Mouse (Mus musculus) heart, embryonic 13.5 days (tissue): ENCODE data around the gene Tnk1. TPM values are rescaled to one million over a fixed set of nuclear protein-coding genes. Genes with fewer than 3 reads are reported as not detected.
A peak's percentile ranks its signal among the peaks of the same experiment; 100 is the strongest.

ENCODE experiments used
- ATAC-seq: fragments of 200-750 bp; cut with Nextera tagmentation; 2 replicates; pipeline ENCODE4 v1.8.0; 2017; ENCODE audit warnings: moderate TSS enrichment; ENCODE audit not compliant: insufficient number of reproducible peaks, low FRiP score, low TSS enrichment; ENCODE audit errors: extremely low read depth
- H3K27ac ChIP-seq: fragments of 300-500 bp; sonication (generic); replicated peaks from 2 replicates; pipeline ENCODE4 v1.5.1; 2015; ENCODE audit warnings: moderate library complexity, mild to moderate bottlenecking, inconsistent platforms
- H3K27me3 ChIP-seq: fragments of 300-500 bp; sonication (generic); replicated peaks from 2 replicates; pipeline ENCODE4 v1.6.1; 2015; ENCODE audit warnings: mild to moderate bottlenecking, inconsistent platforms
- H3K36me3 ChIP-seq: fragments of 300-500 bp; sonication (generic); 2 replicates; pipeline ENCODE4 v1.6.1; 2015; ENCODE audit warnings: mild to moderate bottlenecking, inconsistent platforms
- H3K4me1 ChIP-seq: fragments of 300-500 bp; sonication (generic); 2 replicates; pipeline ENCODE4 v1.6.1; 2015; ENCODE audit warnings: inconsistent platforms
- H3K4me2 ChIP-seq: fragments of 300-500 bp; sonication (generic); 2 replicates; pipeline ENCODE4 v1.6.1; 2015; ENCODE audit warnings: inconsistent platforms, mild to moderate bottlenecking, moderate library complexity
- H3K4me3 ChIP-seq: fragments of 300-500 bp; sonication (generic); 2 replicates; pipeline ENCODE4 v1.5.1; 2015; ENCODE audit warnings: moderate library complexity, mild to moderate bottlenecking, inconsistent platforms
- H3K9ac ChIP-seq: fragments of 300-500 bp; sonication (generic); 2 replicates; pipeline ENCODE4 v1.6.1; 2015; ENCODE audit warnings: inconsistent platforms, mild to moderate bottlenecking, moderate library complexity
- H3K9me3 ChIP-seq: fragments of 300-500 bp; sonication (generic); 2 replicates; pipeline ENCODE4 v1.6.1; 2016; ENCODE audit warnings: inconsistent platforms
- WGBS: fragments of 180-500 bp; shearing (Covaris S2); methylation state at CpG from one replicate; pipeline ENCODE4 v1.1.7; 2015; ENCODE audit warnings: mixed read lengths; 5-methylcytosine and 5-hydroxymethylcytosine counted together
- polyA plus RNA-seq: library from polyadenylated mRNA; unstranded; fragments of >200 nt; fragmentation: Nextera tagmentation; extraction: Ambion mirVana; gene quantifications from 2 replicates; pipeline ENCODE4 v1.2.1, GENCODE M21; 2015

Gene Tnk1
- polyA plus RNA-seq, 1 experiment from 2014 or later, result 0.56 TPM

- peak overlapping the region; percentile 40 for H3K4me2 ChIP-seq
- H3K4me1 ChIP-seq, result peaks cover 30% of the 10 kb centered on the region
- no peak overlapping the region for H3K4me3 ChIP-seq
- H3K36me3 ChIP-seq, result peaks cover 23% of the 10 kb centered on the region
- peaks cover 39% of the 10 kb centered on the region for H3K27me3 ChIP-seq
- no peaks in the 10 kb centered on the region for H3K9me3 ChIP-seq
- H3K9ac ChIP-seq, result 0 out of 2 replicates have a peak overlapping the region, but pooled peaks have one; percentile 3
- no peak; the same call in 1 of the 2 replicates for ATAC-seq
- 23% methylated on average over 16 of the region's 16 CpGs for WGBS
- H3K27ac ChIP-seq, result peak overlapping the region; percentile 51
Measured at GRCm38 (mm10) chr11:69855347-69855746, 3.2 kb downstream of the Tnk1 start.

GRCm38 (mm10) chr11:69854680-69855079, 3.9 kb downstream of the Tnk1 start:
- no peaks in the 10 kb centered on the region for H3K9me3 ChIP-seq
- ATAC-seq, result no peak
- peak overlapping the region; percentile 51; the same call in 1 of the 2 replicates for H3K27ac ChIP-seq
- H3K4me1 ChIP-seq, result peaks cover 34% of the 10 kb centered on the region
- H3K27me3 ChIP-seq, result peaks cover 35% of the 10 kb centered on the region
- H3K4me2 ChIP-seq, result peak overlapping the region; percentile 40; the same call in 1 of the 2 replicates
- no peak overlapping the region for H3K4me3 ChIP-seq
- peaks cover 30% of the 10 kb centered on the region for H3K36me3 ChIP-seq
- WGBS, result 68% methylated on average over 10 of the region's 10 CpGs
- 0 out of 2 replicates have a peak overlapping the region, but pooled peaks have one; percentile 3 for H3K9ac ChIP-seq

DNA sequence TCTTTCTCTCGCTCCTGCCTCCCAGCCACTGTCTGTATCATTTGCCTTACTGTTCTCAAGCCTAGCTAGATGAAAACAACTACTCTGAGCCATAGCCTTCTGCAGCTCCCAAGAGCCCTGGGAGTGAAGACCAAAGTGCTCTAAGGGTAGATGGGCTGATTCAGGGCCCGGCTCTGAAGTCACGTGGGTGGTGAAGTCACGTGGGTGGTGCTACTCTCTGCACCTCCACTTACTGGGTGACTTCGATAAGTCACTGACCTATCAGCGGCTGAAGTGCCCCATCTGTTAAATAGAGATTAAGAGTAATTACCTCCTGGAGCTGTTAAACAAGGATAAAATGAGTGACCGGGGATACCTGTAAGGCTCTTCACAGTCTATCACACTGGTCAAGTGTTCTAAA, 4.5 kb downstream of the Tnk1 start:
- H3K9ac ChIP-seq, result no peak overlapping the region
- peak; percentile 91 for ATAC-seq
- WGBS, result 39% methylated on average over 7 of the region's 7 CpGs
- peaks cover 37% of the 10 kb centered on the region for H3K36me3 ChIP-seq
- peaks cover 28% of the 10 kb centered on the region for H3K27me3 ChIP-seq
- peaks cover 38% of the 10 kb centered on the region for H3K4me1 ChIP-seq
- H3K27ac ChIP-seq, result peak overlapping the region; percentile 66
- H3K4me3 ChIP-seq, result no peak overlapping the region
- H3K9me3 ChIP-seq, result no peaks in the 10 kb centered on the region
- H3K4me2 ChIP-seq, result peak overlapping the region; percentile 34; the same call in 1 of the 2 replicates

GRCm38 (mm10) chr11:69850754-69851153, 7.8 kb downstream of the Tnk1 start:
- WGBS, result 76% methylated on average over 8 of the region's 8 CpGs
- Histone ChIP-seq H3K4me3 (no peak overlapping the region), H3K27ac (no peak overlapping the region), H3K36me3 (peaks cover 51% of the 10 kb centered on the region), H3K9me3 (no peaks in the 10 kb centered on the region), H3K4me2 (no peak overlapping the region), H3K27me3 (0 out of 2 replicates have a peak, but pooled peaks cover 3% of the 10 kb centered on the region), H3K4me1 (peaks cover 59% of the 10 kb centered on the region), H3K9ac (no peak overlapping the region)
- ATAC-seq, result no peak

DNA sequence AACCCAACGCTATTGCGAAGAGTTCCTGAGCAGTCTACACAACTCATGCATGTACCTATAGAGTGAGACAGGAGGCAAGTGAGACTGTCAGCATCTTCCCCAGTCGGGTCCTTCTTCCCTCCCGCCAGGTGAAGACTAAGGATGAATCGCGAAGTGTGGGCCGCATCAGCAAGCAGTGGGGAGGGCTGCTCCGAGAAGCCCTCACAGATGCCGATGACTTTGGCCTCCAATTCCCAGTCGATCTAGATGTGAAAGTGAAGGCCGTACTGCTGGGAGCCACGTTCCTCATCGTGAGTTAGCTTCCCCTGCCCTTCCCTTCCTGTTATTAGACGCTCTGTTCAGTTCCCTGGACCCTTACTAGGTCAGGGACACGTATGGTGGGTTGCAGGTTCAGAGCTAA, 8.6 kb downstream of the Tnk1 start:
- peaks cover 51% of the 10 kb centered on the region for H3K36me3 ChIP-seq
- H3K27me3 ChIP-seq, result no peaks in the 10 kb centered on the region
- H3K4me1 ChIP-seq, result peaks cover 56% of the 10 kb centered on the region
- H3K4me3 ChIP-seq, result no peak overlapping the region
- 90% methylated on average over 15 of the region's 15 CpGs for WGBS
- ATAC-seq, result no peak
- no peaks in the 10 kb centered on the region for H3K9me3 ChIP-seq
- 0 out of 2 replicates have a peak overlapping the region, but pooled peaks have one; percentile 31 for H3K27ac ChIP-seq
- no peak overlapping the region for H3K9ac ChIP-seq
- no peak overlapping the region for H3K4me2 ChIP-seq

GRCm38 (mm10) chr11:69849128-69849527, 9.4 kb downstream of the Tnk1 start:
- H3K4me3 ChIP-seq, result no peak overlapping the region
- peak overlapping the region; percentile 24 for H3K4me2 ChIP-seq
- no peaks in the 10 kb centered on the region for H3K27me3 ChIP-seq
- no peak overlapping the region for H3K9ac ChIP-seq
- peak overlapping the region; percentile 31 for H3K27ac ChIP-seq
- H3K4me1 ChIP-seq, result peaks cover 52% of the 10 kb centered on the region
- peaks cover 51% of the 10 kb centered on the region for H3K36me3 ChIP-seq
- 79% methylated on average over 9 of the region's 9 CpGs for WGBS
- ATAC-seq, result no peak
- H3K9me3 ChIP-seq, result no peaks in the 10 kb centered on the region

DNA sequence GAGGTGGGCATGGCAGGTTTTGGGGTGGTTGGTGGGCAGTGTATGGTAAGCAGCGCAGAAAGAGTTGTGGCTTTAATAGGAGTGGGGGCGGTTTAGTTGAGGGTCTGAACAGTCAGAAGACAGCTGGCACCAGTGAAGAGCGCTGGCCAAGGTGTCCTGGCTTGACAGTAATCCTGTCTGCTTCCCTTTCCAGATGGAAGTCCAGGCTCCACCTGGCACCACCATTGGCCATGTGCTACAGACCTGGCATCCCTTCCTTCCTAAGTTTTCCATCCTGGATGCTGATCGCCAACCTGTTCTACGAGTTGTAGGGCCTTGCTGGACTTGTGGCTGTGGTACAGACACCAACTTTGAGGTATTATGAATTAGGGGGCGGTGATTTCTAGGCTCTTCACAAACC, 10.5 kb downstream of the Tnk1 start:
- peak overlapping the region; percentile 94; the same call in 1 of the 2 replicates for H3K9ac ChIP-seq
- H3K4me1 ChIP-seq, result peaks cover 47% of the 10 kb centered on the region
- H3K4me3 ChIP-seq, result peak overlapping the region; percentile 88
- H3K36me3 ChIP-seq, result peaks cover 51% of the 10 kb centered on the region
- WGBS, result 97% methylated on average over 6 of the region's 6 CpGs
- H3K27me3 ChIP-seq, result no peaks in the 10 kb centered on the region
- ATAC-seq, result no peak
- H3K27ac ChIP-seq, result no peak overlapping the region
- H3K4me2 ChIP-seq, result peak overlapping the region; percentile 89
- H3K9me3 ChIP-seq, result no peaks in the 10 kb centered on the region

DNA sequence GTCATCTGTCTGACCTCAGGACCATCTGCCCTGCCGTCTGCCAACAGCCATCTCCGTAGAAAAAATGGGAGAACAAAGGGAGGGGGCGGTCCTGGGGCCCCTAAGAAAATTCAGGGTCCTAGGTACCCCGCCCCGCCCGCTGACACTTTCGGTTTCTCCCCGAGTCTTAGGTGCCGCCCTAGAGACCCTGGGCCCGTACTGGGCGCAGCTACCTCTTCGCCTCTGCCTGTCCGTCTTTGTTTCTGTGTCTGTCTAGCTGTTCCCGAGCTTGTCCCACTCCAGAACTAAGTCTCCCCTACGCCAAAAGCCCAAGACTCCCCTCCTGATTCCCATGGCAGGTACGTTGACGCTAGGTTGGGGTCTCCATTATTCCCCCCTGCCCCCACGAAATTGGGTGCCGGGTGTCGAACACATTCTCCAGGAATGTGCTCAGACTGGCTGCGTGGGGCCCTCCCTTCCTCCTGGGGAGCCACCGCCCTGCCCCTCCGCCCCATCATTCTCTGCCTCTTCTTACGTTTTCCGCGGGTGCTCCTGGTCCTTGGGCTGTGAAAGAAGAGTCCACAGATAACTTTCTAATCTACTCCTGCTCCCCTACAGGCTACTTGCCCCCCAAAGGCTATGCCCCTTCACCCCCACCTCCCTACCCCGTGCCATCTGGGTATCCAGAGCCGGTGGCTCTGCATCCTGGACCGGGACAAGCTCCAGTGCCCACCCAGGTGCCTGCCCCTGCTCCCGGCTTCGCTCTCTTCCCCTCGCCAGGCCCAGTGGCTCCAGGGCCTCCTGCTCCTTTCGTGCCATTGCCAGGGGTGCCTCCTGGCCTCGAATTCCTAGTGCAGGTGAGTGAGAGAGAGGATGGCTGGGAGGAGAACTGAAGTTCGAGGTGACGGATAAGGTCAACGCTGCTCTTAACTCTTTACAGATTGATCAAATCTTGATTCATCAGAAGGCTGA, 11.5 kb downstream of the Tnk1 start:
- WGBS, result 12% methylated on average over 37 of the region's 37 CpGs
- peak; percentile 34 for ATAC-seq

DNA sequence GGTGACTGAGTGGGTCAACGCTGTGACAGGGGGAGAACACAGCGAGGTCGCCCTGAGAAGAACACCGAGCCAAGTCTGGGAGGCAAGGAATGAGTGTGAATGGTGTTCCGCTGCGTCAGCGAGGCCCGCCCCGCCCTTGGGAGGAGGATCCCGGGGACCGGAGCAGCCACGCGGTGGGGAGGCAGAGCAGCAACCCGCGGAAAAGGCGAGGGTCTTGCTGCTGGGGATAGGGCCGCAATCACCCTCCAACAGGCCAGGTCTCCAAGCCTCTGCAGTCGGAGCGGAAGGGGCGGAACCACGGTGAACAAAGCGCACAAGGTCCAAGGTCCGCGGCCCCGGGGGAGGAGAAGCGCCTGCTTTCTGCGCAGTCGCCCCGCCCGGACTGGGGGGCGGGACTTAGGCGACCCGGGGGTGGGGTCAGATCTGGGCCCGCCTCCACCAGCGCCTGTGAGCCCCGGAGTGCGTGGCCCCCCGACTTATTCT, 12.3 kb downstream of the Tnk1 start, which contains the start of gene Plscr3:
TSS of gene Plscr3 (plus strand) at position 179 of the 483 bp plus-strand sequence.
- peak; percentile 92 for ATAC-seq
- WGBS, result under 1% methylated on average over 38 of the region's 38 CpGs
- peak within 1 kb of the TSS; percentile 97 for H3K27ac ChIP-seq
- no peaks in the 10 kb centered on the region for H3K9me3 ChIP-seq
- H3K4me2 ChIP-seq, result peak within 1 kb of the TSS; percentile 89
- peaks cover 37% of the 10 kb centered on the region for H3K36me3 ChIP-seq
- no peaks in the 10 kb centered on the region for H3K27me3 ChIP-seq
- peak within 1 kb of the TSS; percentile 94 for H3K9ac ChIP-seq
- H3K4me1 ChIP-seq, result peaks cover 38% of the 10 kb centered on the region
- H3K4me3 ChIP-seq, result peak within 1 kb of the TSS; percentile 88

More for the DNA sequence above, 11.5 kb downstream of the Tnk1 start:
- H3K36me3 ChIP-seq, result peaks cover 45% of the 10 kb centered on the region
- H3K4me1 ChIP-seq, result peaks cover 38% of the 10 kb centered on the region
- H3K9me3 ChIP-seq, result no peaks in the 10 kb centered on the region
- H3K9ac ChIP-seq, result peak overlapping the region; percentile 94
- peak overlapping the region; percentile 88 for H3K4me3 ChIP-seq
- H3K4me2 ChIP-seq, result peak overlapping the region; percentile 89
- no peaks in the 10 kb centered on the region for H3K27me3 ChIP-seq
- peak overlapping the region; percentile 97 for H3K27ac ChIP-seq

DNA sequence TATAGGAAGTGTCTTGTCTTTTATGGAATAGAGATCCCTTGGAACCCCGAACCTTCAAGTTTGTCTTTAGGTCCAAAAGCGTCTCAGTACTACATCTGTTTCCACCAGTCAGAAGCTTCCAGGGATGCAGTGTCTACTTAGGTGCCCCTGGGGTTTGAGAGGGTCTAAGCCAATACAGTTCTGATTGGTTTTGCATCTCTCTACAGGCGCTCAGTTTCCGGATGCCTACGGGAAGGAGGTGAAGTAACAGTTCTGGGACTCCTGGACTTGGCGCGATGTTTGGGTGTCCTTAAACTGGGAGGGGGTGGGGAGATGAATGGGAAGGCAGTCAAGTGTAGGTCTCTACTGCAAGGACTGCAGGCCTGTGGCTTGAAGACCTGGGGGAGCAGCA, 19.8 kb downstream of the Tnk1 start:
- Histone ChIP-seq H3K36me3 (no peaks in the 10 kb centered on the region), H3K27me3 (peaks cover 34% of the 10 kb centered on the region), H3K9ac (peak overlapping the region; percentile 84), H3K9me3 (no peaks in the 10 kb centered on the region), H3K4me2 (peak overlapping the region; percentile 88), H3K4me3 (peak overlapping the region; percentile 64), H3K4me1 (peaks cover 46% of the 10 kb centered on the region), H3K27ac (peak overlapping the region; percentile 85)
- 2% methylated on average over 7 of the region's 7 CpGs for WGBS
- ATAC-seq, result no peak

GRCm38 (mm10) chr11:69837952-69838713, 20.4 kb downstream of the Tnk1 start, which contains the start of gene Tmem256:
Gene Tmem256, plus strand, starts transcription at chr11:69838514.
- Histone ChIP-seq H3K9me3 (no peaks in the 10 kb centered on the region), H3K4me1 (peaks cover 50% of the 10 kb centered on the region)
- under 1% methylated on average over 34 of the region's 34 CpGs for WGBS

More at GRCm38 (mm10) chr11:69837952-69838713, 20.4 kb downstream of the Tnk1 start, which contains the start of gene Tmem256:
- Histone ChIP-seq H3K9ac (peak within 1 kb of the TSS; percentile 84), H3K27ac (peak within 1 kb of the TSS; percentile 85), H3K4me3 (peak within 1 kb of the TSS; percentile 64), H3K36me3 (0 out of 2 replicates have a peak, but pooled peaks cover 3% of the 10 kb centered on the region), H3K27me3 (peaks cover 40% of the 10 kb centered on the region), H3K4me2 (peak within 1 kb of the TSS; percentile 88)
- peak; percentile 90 for ATAC-seq
